Mouse (Mus musculus) neural tube, embryonic 15.5 days (tissue): ENCODE results near the gene Stk38l. TPM values are rescaled to one million over a fixed set of nuclear protein-coding genes. Genes with fewer than 3 reads are reported as not detected.

Experiments used
- ATAC-seq: fragments of 200-750 bp; cut with Nextera tagmentation; 2 replicates; pipeline ENCODE4 v1.8.0; 2017; ENCODE audit warnings: mild to moderate bottlenecking, moderate TSS enrichment, moderate library complexity; ENCODE audit not compliant: low FRiP score
- H3K27ac ChIP-seq: fragments of 300-500 bp; sonication (generic); replicated peaks from 2 replicates; pipeline ENCODE4 v1.5.1; 2015; ENCODE audit warnings: mild to moderate bottlenecking, inconsistent platforms
- H3K27me3 ChIP-seq: fragments of 300-500 bp; sonication (generic); replicated peaks from 2 replicates; pipeline ENCODE4 v1.6.1; 2015; ENCODE audit warnings: inconsistent platforms
- H3K36me3 ChIP-seq: fragments of 300-500 bp; sonication (generic); 2 replicates; pipeline ENCODE4 v1.6.1; 2015; ENCODE audit warnings: inconsistent platforms
- H3K4me1 ChIP-seq: fragments of 300-500 bp; sonication (generic); 2 replicates; pipeline ENCODE4 v1.6.1; 2015; ENCODE audit warnings: inconsistent platforms
- H3K4me2 ChIP-seq: fragments of 300-500 bp; sonication (generic); 2 replicates; pipeline ENCODE4 v1.6.1; 2015; ENCODE audit warnings: inconsistent platforms, mild to moderate bottlenecking, moderate library complexity
- H3K4me3 ChIP-seq: fragments of 300-500 bp; sonication (generic); replicated peaks from 2 replicates; pipeline ENCODE4 v1.5.1; 2015; ENCODE audit warnings: mild to moderate bottlenecking, inconsistent platforms
- H3K9ac ChIP-seq: fragments of 300-500 bp; sonication (generic); replicated peaks from 2 replicates; pipeline ENCODE4 v1.6.1; 2015; ENCODE audit warnings: mild to moderate bottlenecking, inconsistent platforms
- H3K9me3 ChIP-seq: fragments of 300-500 bp; sonication (generic); replicated peaks from 2 replicates; pipeline ENCODE4 v1.6.1; 2016; ENCODE audit warnings: inconsistent platforms
- WGBS: fragments of 180-500 bp; shearing (Covaris S2); methylation state at CpG from one replicate; pipeline ENCODE4 v1.1.7; 2015; ENCODE audit warnings: mixed read lengths; 5-methylcytosine and 5-hydroxymethylcytosine counted together
- polyA plus RNA-seq: library from polyadenylated mRNA; unstranded; fragments of >200 nt; fragmentation: Nextera tagmentation; extraction: Ambion mirVana; gene quantifications from 2 replicates; pipeline ENCODE4 v1.2.1, GENCODE M21; 2015

The Stk38l gene
- polyA plus RNA-seq, 1 experiment from 2014 or later: 12.1 TPM

DNA sequence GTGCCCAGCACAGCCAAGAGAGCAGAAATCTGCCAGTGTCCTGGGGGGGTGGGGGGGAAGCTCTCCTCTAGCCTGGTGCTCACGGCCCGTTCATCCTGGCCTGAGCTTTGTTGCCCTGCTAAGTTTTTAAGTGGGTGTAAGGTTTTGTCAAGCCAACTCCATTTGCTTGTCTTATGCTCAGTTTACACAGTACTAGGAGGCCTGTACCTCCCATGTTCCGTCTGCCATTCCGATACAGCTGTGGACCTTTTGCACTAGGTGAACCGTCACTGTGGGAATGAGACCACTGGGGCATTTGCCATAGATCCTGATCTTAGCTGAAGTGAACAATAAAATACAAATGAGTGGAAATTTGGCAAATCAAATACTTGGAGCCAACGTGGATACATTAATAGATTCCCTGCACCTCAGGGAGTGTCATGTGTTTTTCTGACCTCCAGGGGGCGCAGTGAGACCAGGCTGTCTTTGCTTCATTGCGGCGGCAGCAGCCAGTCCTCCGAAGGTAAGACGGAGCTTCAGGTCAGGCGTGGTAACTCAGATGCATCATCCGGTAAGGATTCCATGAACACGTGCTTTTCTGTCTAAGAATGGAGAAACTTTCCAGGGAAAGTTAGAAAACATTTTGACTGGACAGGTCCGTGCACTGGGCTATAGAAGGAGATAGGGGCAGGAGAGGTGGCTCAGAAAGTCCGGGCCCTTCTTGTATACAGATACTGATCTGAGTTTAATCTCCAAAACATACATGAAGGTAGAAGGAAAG is 100.1 kb downstream of the Stk38l start:
- 41% methylated on average over 16 of the region's 16 CpGs for WGBS
- no peaks in the 10 kb centered on the region for H3K36me3 ChIP-seq
- H3K4me2 ChIP-seq: peak overlapping the region; percentile 19; the same call in 1 of the 2 replicates
- ATAC-seq: peak; percentile 68; the same call in 1 of the 2 replicates
- H3K4me1 ChIP-seq: no peaks in the 10 kb centered on the region
- no peak overlapping the region for H3K4me3 ChIP-seq
- H3K27ac ChIP-seq: no peak overlapping the region
- H3K27me3 ChIP-seq: no peaks in the 10 kb centered on the region
- H3K9ac ChIP-seq: no peak overlapping the region
- H3K9me3 ChIP-seq: no peaks in the 10 kb centered on the region

DNA sequence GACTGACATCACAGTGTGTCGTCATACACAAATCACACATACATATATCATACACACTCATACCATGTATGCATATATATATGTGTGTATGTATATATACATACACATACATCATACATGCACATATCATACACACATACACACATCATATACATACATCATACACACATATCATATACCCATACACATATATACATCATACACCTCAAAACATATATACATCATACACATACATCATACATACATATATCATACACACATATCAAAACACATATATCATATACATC is 100.6 kb downstream of the Stk38l start:
- no peak overlapping the region for H3K4me2 ChIP-seq
- H3K36me3 ChIP-seq: no peaks in the 10 kb centered on the region
- H3K27ac ChIP-seq: no peak overlapping the region
- H3K4me3 ChIP-seq: no peak overlapping the region
- WGBS: 74% methylated on average over 1 of the region's 1 CpGs
- H3K9me3 ChIP-seq: no peaks in the 10 kb centered on the region
- H3K27me3 ChIP-seq: no peaks in the 10 kb centered on the region
- ATAC-seq: peak; percentile 47; the same call in 1 of the 2 replicates
- H3K9ac ChIP-seq: no peak overlapping the region
- H3K4me1 ChIP-seq: no peaks in the 10 kb centered on the region

Other genes starting within 250 kb of the Stk38l start
- gene Itpr2, start 222.8 kb upstream of the Stk38l start, polyA plus RNA-seq: 9.0 and 13.2 TPM in 2 replicates
- gene Fgfr1op2, start 147.8 kb upstream of the Stk38l start, polyA plus RNA-seq: 39.8 and 57.3 TPM in 2 replicates
- 40.5 and 51.7 TPM in 2 replicates for gene Ints13, start 147.2 kb upstream of the Stk38l start, polyA plus RNA-seq
- 124 and 135 TPM in 2 replicates for gene Med21, start 82.4 kb upstream of the Stk38l start, polyA plus RNA-seq
- gene Tm7sf3, start 82.2 kb upstream of the Stk38l start, polyA plus RNA-seq: 29.3 and 31.3 TPM in 2 replicates
- gene Arntl2, start 71.1 kb downstream of the Stk38l start, polyA plus RNA-seq: 4.1 and 4.5 TPM in 2 replicates
- gene Smco2, start 125.1 kb downstream of the Stk38l start, polyA plus RNA-seq: not detected in 2 replicates
- 12.8 and 15.8 TPM in 2 replicates for gene Ppfibp1, start 163.5 kb downstream of the Stk38l start, polyA plus RNA-seq
- not detected in 2 replicates for gene 1700034J05Rik, start 229.4 kb downstream of the Stk38l start, polyA plus RNA-seq